Mouse (Mus musculus): ENCODE results near the gene Pml. TPM values are rescaled to one million over a fixed set of nuclear protein-coding genes. Genes with fewer than 3 reads are reported as not detected.

Pml gene
- 10.4 and 11.0 TPM in 2 replicates for polyA plus RNA-seq (2012; rRNA removed)

- Histone ChIP-seq H3K4me3 (ENCODE audit: insufficient read depth, low read length) (peak within 1 kb of the TSS; percentile 60), H3K4me1 (ENCODE audit: control insufficient read depth, insufficient read depth, low read length) (no peaks in the 10 kb centered on the region; the same call in 1 of the 2 replicates), H3K27ac (ENCODE audit: insufficient read depth, low read length) (no peak within 1 kb of the TSS; the same call in 1 of the 2 replicates)
- 0 out of 2 replicates have a peak, but pooled peaks have one; percentile 13 for TF ChIP-seq CTCF (IDR thresholded peaks at IDR 0.05; ENCODE audit: extremely low read depth, insufficient read depth, low read length)
- TF ChIP-seq POLR2A (IDR thresholded peaks at IDR 0.05; ENCODE audit: extremely low read depth, insufficient read depth, low read length): peak; percentile 43; the same call in 1 of the 2 replicates
Observed at GRCm38 (mm10) chr9:58249592-58250192, at the start of gene Pml. TSS of gene Pml (minus strand) at chr9:58249786.

GRCm38 (mm10) chr9:58297961-58298477 lies 48.4 kb upstream of the Pml start:
- no peak overlapping the region for H3K27ac ChIP-seq (ENCODE audit: insufficient read depth, low read length)
- no peaks in the 10 kb centered on the region for H3K4me1 ChIP-seq (ENCODE audit: control insufficient read depth, insufficient read depth, low read length)
- no peak for TF ChIP-seq POLR2A (IDR thresholded peaks at IDR 0.05; ENCODE audit: extremely low read depth, insufficient read depth, low read length)
- no peak for TF ChIP-seq CTCF (IDR thresholded peaks at IDR 0.05; ENCODE audit: extremely low read depth, insufficient read depth, low read length)
- H3K4me3 ChIP-seq (ENCODE audit: insufficient read depth, low read length): no peak overlapping the region

GRCm38 (mm10) chr9:58297065-58297464 lies 47.5 kb upstream of the Pml start:
- H3K4me3 ChIP-seq (ENCODE audit: insufficient read depth, low read length): no peak overlapping the region
- TF ChIP-seq POLR2A (IDR thresholded peaks at IDR 0.05; ENCODE audit: extremely low read depth, insufficient read depth, low read length) (no peak), CTCF (IDR thresholded peaks at IDR 0.05; ENCODE audit: extremely low read depth, insufficient read depth, low read length) (no peak)
- H3K4me1 ChIP-seq (ENCODE audit: control insufficient read depth, insufficient read depth, low read length): no peaks in the 10 kb centered on the region
- no peak overlapping the region for H3K27ac ChIP-seq (ENCODE audit: insufficient read depth, low read length)

GRCm38 (mm10) chr9:58295766-58296361 lies 46.3 kb upstream of the Pml start:
- Histone ChIP-seq H3K4me1 (ENCODE audit: control insufficient read depth, insufficient read depth, low read length) (no peaks in the 10 kb centered on the region), H3K4me3 (ENCODE audit: insufficient read depth, low read length) (no peak overlapping the region), H3K27ac (ENCODE audit: insufficient read depth, low read length) (no peak overlapping the region)
- TF ChIP-seq POLR2A (IDR thresholded peaks at IDR 0.05; ENCODE audit: extremely low read depth, insufficient read depth, low read length): no peak
- TF ChIP-seq CTCF (IDR thresholded peaks at IDR 0.05; ENCODE audit: extremely low read depth, insufficient read depth, low read length): no peak

GRCm38 (mm10) chr9:58295345-58295744 lies 45.8 kb upstream of the Pml start:
- Histone ChIP-seq H3K4me1 (ENCODE audit: control insufficient read depth, insufficient read depth, low read length) (no peaks in the 10 kb centered on the region), H3K27ac (ENCODE audit: insufficient read depth, low read length) (no peak overlapping the region), H3K4me3 (ENCODE audit: insufficient read depth, low read length) (no peak overlapping the region)
- TF ChIP-seq CTCF (IDR thresholded peaks at IDR 0.05; ENCODE audit: extremely low read depth, insufficient read depth, low read length): no peak
- TF ChIP-seq POLR2A (IDR thresholded peaks at IDR 0.05; ENCODE audit: extremely low read depth, insufficient read depth, low read length): no peak

DNA sequence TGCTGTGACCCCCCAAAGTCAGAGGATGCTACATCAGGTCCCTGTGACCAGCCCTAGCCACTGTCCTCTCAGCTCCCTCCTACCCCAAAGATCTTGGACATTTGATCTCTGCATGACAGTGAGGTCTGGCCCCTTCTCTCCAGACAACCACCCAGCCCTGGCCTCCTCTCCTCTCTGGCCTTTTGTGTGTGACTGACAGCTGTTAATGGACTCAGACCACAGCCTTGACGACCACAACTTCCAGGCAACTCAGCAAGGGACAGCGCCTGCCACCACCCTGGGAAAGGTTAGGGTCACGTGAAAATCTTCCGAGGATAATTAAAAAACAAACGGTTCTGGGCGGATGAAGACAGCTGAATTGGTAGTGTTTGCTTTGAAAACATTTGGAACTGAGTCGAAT lies 44.9 kb upstream of the Pml start:
- H3K4me3 ChIP-seq (ENCODE audit: insufficient read depth, low read length): no peak overlapping the region
- no peak overlapping the region for H3K27ac ChIP-seq (ENCODE audit: insufficient read depth, low read length)
- no peak for TF ChIP-seq CTCF (IDR thresholded peaks at IDR 0.05; ENCODE audit: extremely low read depth, insufficient read depth, low read length)
- TF ChIP-seq POLR2A (IDR thresholded peaks at IDR 0.05; ENCODE audit: extremely low read depth, insufficient read depth, low read length): no peak
- H3K4me1 ChIP-seq (ENCODE audit: control insufficient read depth, insufficient read depth, low read length): no peaks in the 10 kb centered on the region

- Histone ChIP-seq H3K27ac (ENCODE audit: insufficient read depth, low read length) (no peak overlapping the region), H3K4me1 (ENCODE audit: control insufficient read depth, insufficient read depth, low read length) (no peaks in the 10 kb centered on the region), H3K4me3 (ENCODE audit: insufficient read depth, low read length) (no peak overlapping the region)
- TF ChIP-seq POLR2A (IDR thresholded peaks at IDR 0.05; ENCODE audit: extremely low read depth, insufficient read depth, low read length) (no peak), CTCF (IDR thresholded peaks at IDR 0.05; ENCODE audit: extremely low read depth, insufficient read depth, low read length) (no peak)
Observed at GRCm38 (mm10) chr9:58289901-58290300, 40.3 kb upstream of the Pml start.

DNA sequence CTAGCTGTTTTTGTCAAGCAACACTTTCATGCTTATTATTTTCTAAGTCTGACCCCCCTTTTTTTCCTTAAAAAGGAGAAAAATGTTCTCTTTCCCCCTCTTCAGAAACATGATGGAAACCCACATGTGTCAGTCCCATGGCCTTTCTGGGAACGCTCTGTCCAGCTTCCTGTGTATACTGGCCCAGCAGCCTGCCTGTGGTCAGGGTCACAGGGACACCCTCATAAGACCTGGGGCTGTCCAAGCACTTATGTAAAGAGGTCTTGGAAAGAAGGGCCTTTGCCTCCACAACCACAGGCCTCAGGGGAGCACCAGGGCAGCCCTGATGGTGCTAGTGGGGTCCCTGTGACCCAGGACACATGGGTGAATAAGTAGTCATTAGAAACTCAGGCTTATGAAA lies 39.5 kb upstream of the Pml start:
- TF ChIP-seq CTCF (IDR thresholded peaks at IDR 0.05; ENCODE audit: extremely low read depth, insufficient read depth, low read length) (no peak), POLR2A (IDR thresholded peaks at IDR 0.05; ENCODE audit: extremely low read depth, insufficient read depth, low read length) (no peak)
- Histone ChIP-seq H3K4me3 (ENCODE audit: insufficient read depth, low read length) (no peak overlapping the region), H3K27ac (ENCODE audit: insufficient read depth, low read length) (no peak overlapping the region), H3K4me1 (ENCODE audit: control insufficient read depth, insufficient read depth, low read length) (no peaks in the 10 kb centered on the region)

- Histone ChIP-seq H3K27ac (ENCODE audit: insufficient read depth, low read length) (no peak overlapping the region), H3K4me1 (ENCODE audit: control insufficient read depth, insufficient read depth, low read length) (no peaks in the 10 kb centered on the region), H3K4me3 (ENCODE audit: insufficient read depth, low read length) (no peak overlapping the region)
- TF ChIP-seq POLR2A (IDR thresholded peaks at IDR 0.05; ENCODE audit: extremely low read depth, insufficient read depth, low read length): no peak
- TF ChIP-seq CTCF (IDR thresholded peaks at IDR 0.05; ENCODE audit: extremely low read depth, insufficient read depth, low read length): no peak
Observed at GRCm38 (mm10) chr9:58283431-58283830, 33.8 kb upstream of the Pml start.

DNA sequence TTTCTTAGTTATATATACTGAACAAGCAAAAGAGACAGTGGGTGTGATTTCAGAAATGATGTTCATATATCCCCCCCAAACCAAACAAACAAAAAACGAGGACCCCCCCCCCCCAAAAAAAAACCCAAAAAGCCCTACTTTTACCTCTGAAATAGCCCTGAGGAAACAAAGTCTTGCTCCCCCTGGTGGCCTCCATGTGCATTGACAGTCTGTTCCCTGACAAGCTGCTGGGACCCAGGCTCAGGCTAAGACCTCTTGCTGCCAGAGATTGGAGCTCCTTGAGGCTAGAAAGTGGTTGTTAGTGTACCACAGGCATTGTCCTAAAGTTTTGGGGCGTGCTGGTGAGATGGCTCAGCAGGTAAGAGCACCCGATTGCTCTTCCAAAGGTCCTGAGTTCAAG lies 32.0 kb upstream of the Pml start:
- no peaks in the 10 kb centered on the region for H3K4me1 ChIP-seq (ENCODE audit: control insufficient read depth, insufficient read depth, low read length)
- no peak overlapping the region for H3K4me3 ChIP-seq (ENCODE audit: insufficient read depth, low read length)
- TF ChIP-seq POLR2A (IDR thresholded peaks at IDR 0.05; ENCODE audit: extremely low read depth, insufficient read depth, low read length) (no peak), CTCF (IDR thresholded peaks at IDR 0.05; ENCODE audit: extremely low read depth, insufficient read depth, low read length) (peak; percentile 49; the same call in 1 of the 2 replicates)
- no peak overlapping the region for H3K27ac ChIP-seq (ENCODE audit: insufficient read depth, low read length)
